Mouse (Mus musculus) B cell, adult (primary cell): ENCODE data around the gene Eci1. TPM values are rescaled to one million over a fixed set of nuclear protein-coding genes. Genes with fewer than 3 reads are reported as not detected.

Source experiments
- total RNA-seq: library from RNA; stranded (reverse); gene quantifications from 4 replicates; pipeline ENCODE4 v1.2.4, GENCODE M21; 2023; ENCODE audit not compliant: inconsistent age

Eci1 gene
- total RNA-seq = 22.7 to 27.4 TPM (median 27.0 TPM) in 4 replicates

DNA sequence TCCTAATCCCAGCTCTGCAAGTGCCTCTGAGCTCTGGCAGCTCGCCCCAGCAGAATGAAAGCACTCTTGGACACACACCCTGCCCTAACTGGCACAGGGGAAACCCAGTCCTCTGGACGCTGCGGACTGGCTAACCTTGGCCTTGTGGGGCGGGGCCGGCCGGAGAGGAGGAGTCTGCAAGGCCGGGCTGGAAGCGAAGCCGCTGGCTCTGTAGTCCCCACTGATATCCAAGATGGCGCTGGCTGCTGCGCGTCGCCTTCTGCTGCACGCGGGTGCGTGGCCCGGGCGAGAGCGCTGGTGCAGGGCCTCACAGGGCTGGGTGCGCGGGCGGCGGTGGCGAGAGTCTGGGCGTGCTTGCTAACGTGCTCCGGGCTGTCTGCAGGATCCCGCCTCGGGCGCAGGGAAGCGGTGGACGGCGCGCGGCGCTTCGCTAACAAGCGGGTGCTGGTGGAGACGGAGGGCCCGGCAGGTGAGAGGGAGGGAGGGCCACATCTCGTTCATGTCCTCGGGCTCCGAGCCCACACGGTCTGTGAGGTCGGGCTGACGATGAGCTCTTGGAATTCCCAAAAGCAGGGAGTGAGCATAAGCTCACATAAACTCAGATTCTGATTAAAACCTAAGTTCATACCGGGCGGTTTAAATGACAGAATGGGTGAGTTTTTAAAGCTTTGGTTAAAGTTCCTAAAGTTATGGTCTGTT is at the start of gene Eci1:
Gene Eci1 (plus strand): TSS at position 171 of the 699 bp plus-strand sequence.

DNA sequence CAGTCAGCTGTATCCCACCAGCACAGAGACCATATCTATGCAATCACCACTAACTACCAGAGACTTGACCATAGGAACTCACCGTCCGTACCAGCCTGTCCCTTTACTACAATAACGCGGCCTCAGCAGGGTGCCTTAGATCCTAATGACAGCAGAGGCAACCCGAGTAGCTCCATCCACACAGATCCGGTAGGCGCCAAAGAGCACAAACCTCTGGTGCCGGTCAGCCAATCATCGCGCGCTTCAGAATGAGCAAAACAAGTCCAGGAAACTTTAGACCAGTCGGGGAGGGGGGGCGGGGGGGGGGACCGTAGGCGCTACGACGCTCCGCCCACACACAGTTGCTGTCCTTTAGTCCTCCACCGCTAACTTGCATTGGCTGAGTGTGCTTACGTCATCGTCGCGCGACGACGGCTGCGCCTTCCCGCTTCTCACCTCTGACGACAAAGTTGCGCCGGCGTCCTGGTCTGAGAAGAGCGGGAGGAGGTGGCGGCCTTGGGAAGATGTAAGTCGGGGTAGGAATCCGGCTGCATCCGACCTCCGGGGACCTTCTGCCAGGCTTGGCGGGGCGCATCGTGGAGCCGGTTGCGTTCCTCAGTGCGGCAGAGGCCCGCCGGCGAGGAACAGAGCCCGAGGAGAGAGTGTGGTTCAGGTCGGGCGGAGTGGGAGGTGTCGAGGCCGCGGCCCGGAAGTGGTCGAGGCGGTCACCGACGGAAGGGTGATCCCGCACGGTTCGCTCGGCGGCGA is 12.0 kb upstream of the Eci1 start, which contains the start of gene Rnps1:
Gene Rnps1 (plus strand): TSS at position 336 of the 747 bp plus-strand sequence.

DNA sequence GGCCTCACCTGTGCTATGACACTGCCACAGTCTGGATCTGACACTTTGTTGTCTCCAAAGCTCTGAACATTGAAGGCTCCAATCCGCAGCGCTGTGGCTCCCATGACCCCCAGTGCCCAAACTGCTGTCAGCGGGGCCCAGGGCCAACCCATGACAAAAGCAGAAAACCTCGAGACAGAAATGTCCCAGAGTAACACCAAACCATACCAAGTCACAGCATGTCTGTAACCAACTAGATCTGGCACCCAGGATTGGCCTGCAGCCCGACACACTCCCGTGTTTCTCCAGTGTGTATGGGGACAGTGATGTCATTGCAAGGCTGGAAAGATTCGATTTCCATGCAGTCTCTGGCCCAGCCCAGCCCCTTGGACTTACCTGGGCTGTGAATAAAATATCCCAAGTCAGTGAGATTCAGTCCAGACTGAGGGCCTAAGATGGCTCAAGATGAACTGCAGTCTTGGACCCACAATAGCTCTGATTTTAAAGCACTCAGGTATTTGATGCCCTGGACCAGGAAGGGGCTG is 16.3 kb downstream of the Eci1 start, which contains the start of gene Dnase1l2:
Gene Dnase1l2 (minus strand): TSS at position 474 of the 524 bp plus-strand sequence.

DNA sequence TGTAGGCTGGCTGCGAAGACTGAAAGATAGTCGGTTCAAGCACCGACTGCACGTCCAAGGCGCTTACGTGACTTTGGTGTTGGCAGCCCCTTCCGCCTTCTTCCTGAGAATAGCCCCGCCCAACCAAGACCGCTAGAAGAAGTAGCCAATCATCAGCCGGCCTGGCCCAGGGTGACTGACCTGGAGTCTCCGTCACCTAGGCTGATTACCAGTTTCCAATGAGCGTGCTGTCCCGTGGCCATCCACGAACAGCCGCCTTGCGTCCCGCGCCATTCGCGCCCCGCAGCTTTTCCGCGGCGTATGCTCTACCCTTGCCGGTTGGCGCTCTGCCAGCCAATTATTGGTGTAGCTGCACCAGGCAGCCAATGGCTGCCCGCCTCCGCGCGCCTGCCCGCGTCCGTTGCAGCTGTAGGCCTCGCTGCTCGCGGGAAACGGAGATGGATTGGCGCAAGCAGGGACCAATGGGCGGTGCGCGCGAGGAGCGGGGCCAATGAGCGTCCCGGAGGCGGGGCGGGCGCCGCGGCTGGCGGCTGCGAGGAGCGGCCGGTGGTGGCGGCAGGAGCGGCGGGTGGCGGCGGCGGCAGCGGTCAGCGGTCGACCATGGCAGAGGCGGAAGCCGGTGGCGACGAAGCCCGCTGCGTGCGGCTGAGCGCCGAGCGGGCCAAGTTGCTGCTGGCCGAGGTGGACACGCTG is 43.6 kb downstream of the Eci1 start, which contains the start of the genes E4f1 and Pgp:
Gene E4f1 (minus strand): TSS at position 404 of the 693 bp plus-strand sequence.
Gene Pgp (plus strand): TSS at position 483 of the 693 bp plus-strand sequence.

DNA sequence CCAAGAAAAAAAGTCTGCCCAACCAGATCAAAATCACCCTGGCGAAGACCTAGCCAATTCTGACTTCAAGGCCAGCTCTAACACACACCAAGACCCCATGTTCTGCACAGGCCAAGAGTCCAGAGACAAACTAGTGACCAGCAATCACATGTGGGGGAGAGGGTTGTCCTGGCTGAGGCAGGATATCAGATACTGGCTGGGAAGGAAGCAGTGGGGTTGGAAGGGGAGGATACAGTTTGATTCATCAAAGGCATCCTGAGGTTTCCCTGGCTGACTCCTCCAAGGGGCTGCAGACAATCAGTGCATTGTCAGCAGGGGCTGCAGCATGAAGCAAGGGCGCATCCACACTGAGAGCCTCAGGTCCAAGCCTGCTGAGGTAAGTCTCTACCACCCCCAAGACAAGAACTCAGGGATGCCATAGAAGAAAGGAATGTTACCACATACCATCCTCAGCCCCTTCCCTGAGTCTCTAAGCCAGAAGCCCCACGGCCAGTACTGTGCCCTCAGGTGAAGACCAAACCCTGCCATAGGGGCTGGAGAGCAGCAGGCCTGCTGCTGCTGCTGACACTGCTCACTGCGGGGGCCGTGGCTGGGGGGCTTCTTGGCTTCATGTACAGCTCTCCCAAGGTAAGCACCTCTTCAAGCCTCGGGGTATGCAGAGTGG is 47.3 kb downstream of the Eci1 start, which contains the start of gene Bricd5:
Gene Bricd5 (plus strand): TSS at position 273 of the 664 bp plus-strand sequence.

DNA sequence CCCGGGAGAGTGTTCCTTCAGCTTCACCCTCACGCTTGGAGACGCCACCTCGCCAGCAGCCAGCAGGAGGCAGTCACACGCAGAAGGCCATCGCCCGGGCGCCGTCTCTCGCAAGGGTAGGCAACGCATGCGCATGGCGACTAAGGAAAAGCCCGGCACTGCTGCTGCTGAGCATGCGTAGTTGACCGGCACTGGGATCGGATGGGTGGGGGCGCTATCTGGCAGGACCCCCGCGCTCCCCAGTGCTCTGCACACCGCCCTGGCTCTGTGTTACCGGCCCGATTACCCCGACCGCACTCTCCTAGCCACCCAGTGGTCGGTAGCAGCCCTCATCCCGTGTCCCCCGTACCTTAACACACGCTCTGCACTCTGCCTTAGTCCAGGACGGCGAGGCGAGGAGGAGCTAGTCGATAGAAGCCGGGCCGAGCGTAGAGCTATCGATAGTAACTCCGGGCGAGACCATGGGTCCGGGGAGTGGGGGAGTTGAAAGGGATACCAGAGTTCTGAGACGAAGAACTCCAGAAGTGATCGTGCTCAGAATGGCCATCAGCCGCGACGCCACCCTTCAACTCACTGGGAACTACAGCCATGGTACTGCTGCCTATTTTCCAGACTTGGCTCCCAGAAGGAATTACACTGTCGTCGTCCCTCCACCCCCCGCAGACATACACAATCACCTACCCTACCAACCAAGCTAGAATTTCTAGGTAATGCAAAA is 52.4 kb downstream of the Eci1 start, which contains the start of gene Mlst8:
Gene Mlst8 (minus strand): TSS at position 416 of the 718 bp plus-strand sequence.

DNA sequence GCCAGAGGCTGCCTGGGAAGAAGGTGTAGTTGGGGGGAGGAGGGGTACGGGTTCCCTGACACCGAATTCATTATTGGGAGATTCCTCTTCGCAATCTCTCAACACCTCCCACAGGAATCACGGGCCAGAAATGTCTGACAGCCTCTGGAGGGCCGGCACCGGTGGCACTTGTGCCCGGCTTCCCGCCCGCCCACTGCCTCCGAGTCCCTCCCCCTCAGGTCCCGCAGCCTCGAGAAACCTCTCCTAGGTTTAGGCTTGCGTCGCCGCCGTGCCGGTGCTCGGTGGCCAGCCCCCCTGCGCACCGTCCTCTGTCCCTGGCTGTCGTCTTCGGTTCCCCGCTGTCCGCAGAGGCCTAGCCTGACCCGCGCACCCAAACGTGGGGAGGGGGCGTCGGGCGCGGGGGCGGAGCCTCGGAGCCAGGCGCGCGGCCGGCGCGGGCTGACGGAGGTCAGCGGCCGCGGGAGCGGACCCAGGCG is 61.8 kb downstream of the Eci1 start, which contains the start of gene Caskin1:
Gene Caskin1 (plus strand): TSS at position 416 of the 476 bp plus-strand sequence.

Other genes with a start within 250 kb of the Eci1 start
- gene Tbc1d24, start 221.1 kb upstream of the Eci1 start, total RNA-seq = 0.61 to 1.9 TPM (median 0.68 TPM) in 4 replicates
- gene Ntn3, start 217.1 kb upstream of the Eci1 start, total RNA-seq = 0.19 to 0.48 TPM (median 0.32 TPM) in 4 replicates
- 7.8 to 10.4 TPM (median 9.1 TPM) in 4 replicates for gene Tedc2, start 205.8 kb upstream of the Eci1 start, total RNA-seq
- gene Ccnf, start 175.2 kb upstream of the Eci1 start, total RNA-seq = 8.9 to 15.0 TPM (median 12.2 TPM) in 4 replicates
- 0.09 to 0.30 TPM (median 0.14 TPM) in 4 replicates for gene Abca17, start 75.6 kb upstream of the Eci1 start, total RNA-seq
- gene Abca3, start 74.7 kb upstream of the Eci1 start, total RNA-seq = 50.7 to 55.1 TPM (median 52.7 TPM) in 4 replicates
- gene Rnps1, start 12.1 kb upstream of the Eci1 start, total RNA-seq = 154 to 168 TPM (median 161 TPM) in 4 replicates
- 3.5 to 8.3 TPM (median 5.4 TPM) in 4 replicates for gene Dnase1l2, start 16.5 kb downstream of the Eci1 start, total RNA-seq
- 58.4 to 75.5 TPM (median 64.9 TPM) in 4 replicates for gene E4f1, start 43.7 kb downstream of the Eci1 start, total RNA-seq
- gene Pgp, start 43.8 kb downstream of the Eci1 start, total RNA-seq = 17.0 to 19.8 TPM (median 18.8 TPM) in 4 replicates
- gene Bricd5, start 47.2 kb downstream of the Eci1 start, total RNA-seq = 0.71 to 1.2 TPM (median 0.95 TPM) in 4 replicates
- gene Mlst8, start 52.4 kb downstream of the Eci1 start, total RNA-seq = 18.2 to 22.4 TPM (median 20.5 TPM) in 4 replicates
- gene Caskin1, start 62.0 kb downstream of the Eci1 start, total RNA-seq = not detected in 4 replicates
- 201 to 215 TPM (median 211 TPM) in 4 replicates for gene Traf7, start 101.3 kb downstream of the Eci1 start, total RNA-seq
- gene Rab26, start 107.6 kb downstream of the Eci1 start, total RNA-seq = 1.0 to 1.9 TPM (median 1.2 TPM) in 4 replicates
- gene Pkd1, start 123.2 kb downstream of the Eci1 start, total RNA-seq = 71.1 to 75.5 TPM (median 72.5 TPM) in 4 replicates
- 84.9 to 110 TPM (median 98.3 TPM) in 4 replicates for gene Tsc2, start 206.0 kb downstream of the Eci1 start, total RNA-seq
- gene Nthl1, start 206.0 kb downstream of the Eci1 start, total RNA-seq = 2.8 to 11.3 TPM (median 4.9 TPM) in 4 replicates
- gene Slc9a3r2, start 223.7 kb downstream of the Eci1 start, total RNA-seq = 0.48 to 0.51 TPM in 2 of 4 replicates, not detected in the others
- gene Npw, start 231.8 kb downstream of the Eci1 start, total RNA-seq = not detected in 4 replicates
- gene Zfp598, start 243.0 kb downstream of the Eci1 start, total RNA-seq = 52.7 to 59.6 TPM (median 57.9 TPM) in 4 replicates